Mouse (Mus musculus) thymus, adult 2 months (tissue): Measurements from ENCODE around the gene Cpt2.

Source experiments
- CTCF ChIP-seq: fragments of 200-500 bp; IDR thresholded peaks from 2 replicates; pipeline ENCODE4 v1.5.1; 2012; ENCODE audit warnings: mild to moderate bottlenecking, control low read depth, low read length, moderate library complexity, borderline replicate concordance; ENCODE audit not compliant: control insufficient read depth, poor library complexity, insufficient read depth; ENCODE audit errors: extremely low read depth
- POLR2A ChIP-seq: fragments of 200-500 bp; IDR thresholded peaks from 2 replicates; pipeline ENCODE4 v1.6.1; 2012; ENCODE audit warnings: mild to moderate bottlenecking, low read length, control low read depth, moderate library complexity; ENCODE audit not compliant: control insufficient read depth, poor library complexity, insufficient read depth; ENCODE audit errors: extremely low read depth

DNA sequence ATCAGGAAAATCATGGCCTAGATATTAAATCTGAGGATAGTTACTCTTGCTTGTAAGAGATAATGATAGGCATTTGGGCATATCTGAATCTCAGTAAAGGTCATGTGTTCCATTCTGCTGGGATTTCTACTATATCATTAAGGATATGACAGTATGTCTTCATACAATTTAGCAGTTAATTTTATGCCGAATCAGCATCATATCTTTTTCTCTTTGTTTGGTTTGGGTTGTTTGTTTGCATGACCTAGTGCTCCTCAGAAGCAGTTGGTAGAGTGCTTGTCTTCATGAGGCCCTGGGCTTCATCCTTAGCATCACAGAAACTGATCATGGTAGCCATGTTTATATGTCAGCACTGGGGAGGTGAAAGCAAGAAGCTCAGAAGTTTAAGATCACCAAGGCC lies 41.8 kb downstream of the Cpt2 start:
- TF ChIP-seq POLR2A (no peak), CTCF (no peak)
